Mouse (Mus musculus) limb, embryonic 14.5 days (tissue): Measurements from ENCODE around the gene Selenok. TPM values are rescaled to one million over a fixed set of nuclear protein-coding genes. Genes with fewer than 3 reads are reported as not detected.

Experiments
- ATAC-seq: fragments of 200-750 bp; cut with Nextera tagmentation; 2 replicates; pipeline ENCODE4 v1.8.0; 2017; ENCODE audit warnings: low read depth, moderate number of reproducible peaks, moderate TSS enrichment; ENCODE audit not compliant: low FRiP score
- DNase-seq: peaks from one replicate; pipeline ENCODE4 v3.0.0-alpha.2; 2015; ENCODE audit warnings: low spot score
- H3K27ac ChIP-seq: fragments of 300-500 bp; sonication (generic); replicated peaks from 2 replicates; pipeline ENCODE4 v1.5.1; 2014; ENCODE audit warnings: low read depth, mild to moderate bottlenecking, low read length, moderate library complexity, mixed read lengths
- H3K27me3 ChIP-seq: fragments of 300-500 bp; sonication (generic); 2 replicates; pipeline ENCODE4 v1.6.1; 2014; ENCODE audit warnings: low read length, mixed read lengths; ENCODE audit not compliant: control insufficient read depth, insufficient read depth
- H3K36me3 ChIP-seq: fragments of 300-500 bp; sonication (generic); 2 replicates; pipeline ENCODE4 v1.6.1; 2014; ENCODE audit warnings: mild to moderate bottlenecking, low read length, moderate library complexity, mixed read lengths; ENCODE audit not compliant: control insufficient read depth, insufficient read depth
- H3K4me1 ChIP-seq: fragments of 300-500 bp; sonication (generic); 2 replicates; pipeline ENCODE4 v1.6.1; 2014; ENCODE audit warnings: antibody characterized with exemption, low read length, mixed read lengths; ENCODE audit not compliant: control insufficient read depth, insufficient read depth
- H3K4me2 ChIP-seq: fragments of 300-500 bp; sonication (generic); replicated peaks from 2 replicates; pipeline ENCODE4 v1.6.1; 2014; ENCODE audit warnings: low read depth, mild to moderate bottlenecking, low read length, moderate library complexity; ENCODE audit not compliant: severe bottlenecking
- H3K4me3 ChIP-seq: fragments of 300-500 bp; sonication (generic); replicated peaks from 2 replicates; pipeline ENCODE4 v1.5.1; 2014; ENCODE audit warnings: low read length
- H3K9ac ChIP-seq: fragments of 300-500 bp; sonication (generic); 2 replicates; pipeline ENCODE4 v1.6.1; 2014; ENCODE audit warnings: mild to moderate bottlenecking, low read depth, low read length, moderate library complexity; ENCODE audit not compliant: severe bottlenecking
- H3K9me3 ChIP-seq: fragments of 300-500 bp; sonication (generic); 2 replicates; pipeline ENCODE4 v1.6.1; 2016; ENCODE audit warnings: low read length; ENCODE audit not compliant: control insufficient read depth
- POLR2A ChIP-seq: fragments of 200-500 bp; IDR thresholded peaks from 2 replicates; pipeline ENCODE4 v1.8.0; 2012; ENCODE audit warnings: inconsistent platforms, mild to moderate bottlenecking, moderate library complexity, borderline replicate concordance; ENCODE audit not compliant: insufficient read depth, insufficient read length; ENCODE audit errors: extremely low read depth
- whole genome bisulfite sequencing: fragments of 180-500 bp; shearing (Covaris S2); extraction: QIAGEN DNeasy Blood & Tissue Kit; methylation state at CpG from one replicate; pipeline ENCODE4 v1.1.7; 2014; 5-methylcytosine and 5-hydroxymethylcytosine counted together
- microRNA-seq: library from miRNA; unstranded; fragments of <30 nt; microRNA quantifications from one replicate; pipeline ENCODE4, GENCODE M21; 2016
- polyA plus RNA-seq, 2 experiments: library from polyadenylated mRNA; depleted of rRNA in 1 of 2; stranded (reverse) in 1 of 2; unstranded in 1 of 2; fragments of >200 nt; fragmentation: Nextera tagmentation in 1 of 2; extraction: Ambion mirVana in 1 of 2; gene quantifications; 2 replicates each; pipeline versions ENCODE4 v1.2.1 to v1.2.3; 2012 to 2014

Gene Selenok
- polyA plus RNA-seq, 2 experiments, result 137 to 265 TPM

GRCm38 (mm10) chr14:30022471-30022870 is 54.4 kb downstream of the Selenok start:
- Histone ChIP-seq H3K4me1 (no peaks in the 10 kb centered on the region), H3K9ac (no peak overlapping the region), H3K4me3 (no peak overlapping the region), H3K9me3 (no peaks in the 10 kb centered on the region), H3K36me3 (no peaks in the 10 kb centered on the region), H3K27me3 (no peaks in the 10 kb centered on the region), H3K27ac (no peak overlapping the region), H3K4me2 (no peak overlapping the region)
- no peak for ATAC-seq
- TF ChIP-seq POLR2A, result no peak
- 88% methylated on average over 6 of the region's 6 CpGs for WGBS
- no peak for DNase-seq

- Histone ChIP-seq H3K4me3 (no peak overlapping the region), H3K9me3 (no peaks in the 10 kb centered on the region), H3K27me3 (no peaks in the 10 kb centered on the region), H3K36me3 (no peaks in the 10 kb centered on the region), H3K9ac (no peak overlapping the region), H3K27ac (no peak overlapping the region), H3K4me2 (no peak overlapping the region), H3K4me1 (no peaks in the 10 kb centered on the region)
- ATAC-seq, result no peak
- TF ChIP-seq POLR2A, result no peak
- DNase-seq, result no peak
- WGBS, result 57% methylated on average over 7 of the region's 7 CpGs
Observed at GRCm38 (mm10) chr14:30024387-30024786, 56.3 kb downstream of the Selenok start.

Small RNA genes within 50 kb of the gene (microRNA-seq; reads per million reads assigned to microRNA genes)
- gene Mir6947, result not detected

Other genes starting within 250 kb of the Selenok start
- gene Cacna2d3, start 246.4 kb upstream of the Selenok start, polyA plus RNA-seq (2012; rRNA removed), result 4.3 and 4.9 TPM in 2 replicates
- gene Cacna2d3, start 246.4 kb upstream of the Selenok start, polyA plus RNA-seq (2014; fragmentation: Nextera tagmentation; extraction: Ambion mirVana), result 6.3 and 7.8 TPM in 2 replicates
- gene Actr8, start 10.0 kb downstream of the Selenok start, polyA plus RNA-seq (2012; rRNA removed), result 41.5 and 60.6 TPM in 2 replicates
- 47.7 and 52.1 TPM in 2 replicates for gene Actr8, start 10.0 kb downstream of the Selenok start, polyA plus RNA-seq (2014; fragmentation: Nextera tagmentation; extraction: Ambion mirVana)
- gene Il17rb, start 40.6 kb downstream of the Selenok start, polyA plus RNA-seq (2012; rRNA removed), result 1.3 TPM in 2 replicates
- gene Il17rb, start 40.6 kb downstream of the Selenok start, polyA plus RNA-seq (2014; fragmentation: Nextera tagmentation; extraction: Ambion mirVana), result 1.3 and 1.7 TPM in 2 replicates
- gene Chdh, start 40.7 kb downstream of the Selenok start, polyA plus RNA-seq (2012; rRNA removed), result 1.3 TPM in 2 replicates
- gene Chdh, start 40.7 kb downstream of the Selenok start, polyA plus RNA-seq (2014; fragmentation: Nextera tagmentation; extraction: Ambion mirVana), result 0.43 and 0.66 TPM in 2 replicates